Mouse (Mus musculus) cerebellum, adult 2 months (tissue): ENCODE results near the gene Dpep3. TPM values are rescaled to one million over a fixed set of nuclear protein-coding genes. Genes with fewer than 3 reads are reported as not detected.
A peak's percentile ranks its signal among the peaks of the same experiment; 100 is the strongest.

Experiments
- DNase-seq, 2 experiments: peaks; one replicate each; pipeline ENCODE4 v3.0.0; 2021
- H3K27ac ChIP-seq: fragments of 200-500 bp; 2 replicates; pipeline ENCODE4 v1.5.1; 2012; ENCODE audit warnings: low read length, control low read depth, inconsistent platforms; ENCODE audit not compliant: insufficient read depth
- H3K27me3 ChIP-seq: fragments of 200-500 bp; 2 replicates; pipeline ENCODE4 v1.6.1; 2012; ENCODE audit warnings: inconsistent platforms, mild to moderate bottlenecking, low read length, moderate library complexity; ENCODE audit not compliant: control insufficient read depth, insufficient read depth
- H3K4me1 ChIP-seq: fragments of 200-500 bp; 2 replicates; pipeline ENCODE4 v1.6.1; 2011; ENCODE audit warnings: low read length; ENCODE audit not compliant: control insufficient read depth, insufficient read depth
- H3K4me3 ChIP-seq: fragments of 200-500 bp; replicated peaks from 2 replicates; pipeline ENCODE3; 2011; ENCODE audit warnings: mild to moderate bottlenecking, low read depth, low read length, control low read depth; ENCODE audit not compliant: insufficient read depth
- CTCF ChIP-seq: fragments of 200-500 bp; IDR thresholded peaks from 2 replicates; pipeline ENCODE4 v1.5.1; 2011; ENCODE audit warnings: low read depth, mild to moderate bottlenecking, control low read depth, low read length, moderate library complexity, borderline replicate concordance; ENCODE audit not compliant: insufficient read depth
- POLR2A ChIP-seq: fragments of 200-500 bp; IDR thresholded peaks from 2 replicates; pipeline ENCODE4 v1.6.1; 2011; ENCODE audit warnings: low read length, control low read depth, borderline replicate concordance; ENCODE audit not compliant: insufficient read depth
- WGBS: fragments of 180-500 bp; shearing (Covaris S2); methylation state at CpG from one replicate; pipeline ENCODE4 v1.1.7; 2018; 5-methylcytosine and 5-hydroxymethylcytosine counted together
- polyA plus RNA-seq: library from polyadenylated mRNA; depleted of rRNA; stranded (reverse); fragments of >200 nt; gene quantifications from 2 replicates; pipeline ENCODE4 v1.2.3, GENCODE M21; 2012

Gene Dpep3
- polyA plus RNA-seq, 1 experiment: not detected

DNA sequence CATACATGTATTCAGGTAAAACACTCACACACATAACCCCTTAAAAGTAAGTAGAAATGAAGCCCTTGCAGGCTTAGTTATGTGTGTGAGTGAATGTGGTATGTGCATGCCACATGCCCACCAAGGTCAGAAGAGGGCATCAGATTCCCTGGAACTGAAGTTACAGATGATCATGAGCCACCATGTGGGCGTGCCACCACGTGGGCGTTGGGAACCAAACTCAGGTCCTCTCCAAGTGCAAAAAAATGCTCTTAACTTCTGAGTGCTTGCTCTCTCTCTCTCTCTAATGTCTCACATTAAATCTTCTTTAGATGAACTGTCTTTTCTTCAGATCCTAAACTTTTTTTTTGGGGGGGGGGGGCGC, 40.9 kb downstream of the Dpep3 start, which contains the start of gene Psmb10:
Psmb10 (minus strand) TSS at position 139 of the 364 bp plus-strand sequence.
- H3K4me1 ChIP-seq: peaks cover 2% of the 10 kb centered on the region; the same call in 1 of the 2 replicates
- H3K27me3 ChIP-seq: no peaks in the 10 kb centered on the region
- TF ChIP-seq CTCF (peak; percentile 6; the same call in 1 of the 2 replicates), POLR2A (no peak)
- 10% methylated on average over 4 of the region's 4 CpGs for WGBS
- peak within 1 kb of the TSS; percentile 72 for H3K27ac ChIP-seq
- no peak for DNase-seq
- peak within 1 kb of the TSS; percentile 97 for H3K4me3 ChIP-seq

DNA sequence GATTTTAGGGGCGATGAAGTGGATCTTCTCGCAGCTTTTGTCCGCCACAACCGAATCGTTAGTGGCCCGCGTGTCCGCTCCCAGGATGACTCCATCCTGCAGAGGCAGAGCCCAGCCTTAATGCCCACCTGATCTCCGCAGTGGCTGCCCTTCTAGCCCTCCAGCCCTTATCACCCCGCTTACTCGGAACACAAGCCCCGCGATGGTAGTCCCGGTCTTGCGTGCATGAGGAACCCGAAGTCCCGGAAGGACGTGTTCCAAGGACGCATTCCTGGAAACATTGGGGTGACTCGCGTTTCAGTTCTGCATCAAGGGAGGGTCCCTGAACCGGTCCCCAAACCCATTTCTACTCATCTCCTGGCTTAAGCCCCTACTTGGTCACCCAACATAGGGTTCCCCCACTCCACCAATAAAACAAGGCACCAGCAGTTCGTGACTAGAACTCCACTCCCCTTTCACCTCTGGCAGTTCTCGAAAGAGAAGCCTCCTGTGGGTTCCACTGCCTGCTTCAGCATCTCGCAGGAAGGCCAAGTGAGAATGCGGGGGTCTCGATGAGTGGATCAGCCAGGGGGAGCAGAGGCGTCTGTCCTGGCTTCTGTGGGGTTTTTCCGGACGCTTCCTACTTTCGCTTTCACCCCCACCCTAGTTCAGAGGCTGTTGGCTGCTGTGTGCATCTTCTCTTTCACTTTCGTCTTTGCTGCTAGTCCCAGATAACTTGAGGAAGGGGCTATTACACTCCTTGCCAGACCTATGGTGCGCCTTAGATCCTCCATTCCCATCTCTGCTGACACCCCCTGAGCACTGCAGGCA, 41.5 kb downstream of the Dpep3 start:
- Histone ChIP-seq H3K4me1 (peaks cover 2% of the 10 kb centered on the region; the same call in 1 of the 2 replicates), H3K27me3 (no peaks in the 10 kb centered on the region), H3K27ac (peak overlapping the region; percentile 72), H3K4me3 (peak overlapping the region; percentile 97)
- DNase-seq: peak; percentile 45 to 67
- WGBS: under 1% methylated on average over 33 of the region's 33 CpGs
- TF ChIP-seq CTCF: no peak
- TF ChIP-seq POLR2A: no peak

DNA sequence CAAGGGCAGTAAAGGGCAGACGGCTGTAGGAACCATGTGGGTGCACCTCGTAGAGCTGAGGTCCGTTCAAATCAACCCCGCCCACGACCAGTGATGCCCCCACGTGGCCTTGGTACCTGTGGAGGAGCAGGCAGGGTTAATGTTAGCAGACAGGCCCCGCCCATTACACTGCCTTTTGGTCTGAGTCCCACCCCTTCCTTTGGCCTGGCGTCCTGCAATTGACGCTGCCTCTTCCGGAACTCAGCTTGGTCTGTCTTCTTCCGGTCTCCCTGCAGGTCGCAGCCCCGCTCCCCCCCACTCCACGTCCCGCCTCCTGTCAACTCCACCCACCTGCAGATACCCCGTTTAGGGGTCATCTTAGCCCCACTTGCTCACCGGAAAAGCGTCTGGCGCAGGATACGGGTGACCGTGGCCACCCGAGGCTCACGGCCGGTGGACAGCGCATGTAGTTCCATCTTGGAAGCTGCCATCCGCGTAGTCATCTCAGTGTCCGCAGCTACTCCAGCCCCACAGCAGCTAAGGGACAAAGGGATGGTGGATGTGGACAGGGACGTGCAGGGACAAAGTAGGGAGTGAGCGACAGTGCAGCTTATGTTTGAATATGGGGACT, 42.3 kb downstream of the Dpep3 start:
- DNase-seq: peak; percentile 89 to 93
- Histone ChIP-seq H3K27me3 (no peaks in the 10 kb centered on the region), H3K27ac (peak overlapping the region; percentile 72), H3K4me1 (peaks cover 2% of the 10 kb centered on the region; the same call in 1 of the 2 replicates), H3K4me3 (peak overlapping the region; percentile 97)
- TF ChIP-seq CTCF: no peak
- peak; percentile 80; the same call in 1 of the 2 replicates for TF ChIP-seq POLR2A
- under 1% methylated on average over 30 of the region's 30 CpGs for WGBS

DNA sequence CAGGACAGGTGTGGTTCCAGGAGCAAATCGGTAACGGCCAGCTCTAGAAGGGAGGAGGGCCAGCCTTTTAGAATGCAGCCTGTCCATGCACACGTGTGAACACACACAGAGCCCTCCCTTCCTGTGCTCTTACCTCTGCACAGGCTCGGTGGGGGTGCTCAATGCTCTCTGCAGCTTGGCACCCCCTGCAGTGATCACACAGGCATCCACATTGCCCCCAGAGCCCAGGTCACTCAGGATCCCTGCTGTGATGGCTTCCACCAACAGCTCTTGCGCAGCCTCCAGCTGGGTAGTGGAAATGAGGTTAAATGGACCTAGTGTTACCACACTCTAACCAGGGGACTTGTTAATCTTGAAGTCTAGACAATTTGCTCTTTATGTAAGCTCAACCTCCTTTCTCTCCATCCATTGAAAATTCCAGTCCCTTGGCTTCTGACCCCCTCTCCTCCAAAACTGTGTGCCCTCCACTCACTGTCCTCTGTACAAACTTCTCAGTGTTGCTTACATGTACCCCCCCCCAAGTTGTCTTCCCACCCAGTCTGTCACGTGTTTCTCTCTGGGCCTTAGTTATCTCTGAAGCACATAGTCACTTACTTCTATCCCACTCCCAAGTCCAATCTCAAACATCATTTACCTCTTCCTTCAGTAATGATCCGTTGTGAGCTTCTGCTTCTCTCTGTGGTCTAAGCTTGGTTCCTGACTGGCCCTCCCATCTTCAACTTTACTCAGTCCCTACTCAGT, 43.2 kb downstream of the Dpep3 start:
- H3K4me1 ChIP-seq: peaks cover 2% of the 10 kb centered on the region; the same call in 1 of the 2 replicates
- no peak for DNase-seq
- TF ChIP-seq CTCF (no peak), POLR2A (no peak)
- no peaks in the 10 kb centered on the region for H3K27me3 ChIP-seq
- H3K27ac ChIP-seq: no peak overlapping the region
- H3K4me3 ChIP-seq: peak overlapping the region; percentile 97
- 26% methylated on average over 7 of the region's 7 CpGs for WGBS

DNA sequence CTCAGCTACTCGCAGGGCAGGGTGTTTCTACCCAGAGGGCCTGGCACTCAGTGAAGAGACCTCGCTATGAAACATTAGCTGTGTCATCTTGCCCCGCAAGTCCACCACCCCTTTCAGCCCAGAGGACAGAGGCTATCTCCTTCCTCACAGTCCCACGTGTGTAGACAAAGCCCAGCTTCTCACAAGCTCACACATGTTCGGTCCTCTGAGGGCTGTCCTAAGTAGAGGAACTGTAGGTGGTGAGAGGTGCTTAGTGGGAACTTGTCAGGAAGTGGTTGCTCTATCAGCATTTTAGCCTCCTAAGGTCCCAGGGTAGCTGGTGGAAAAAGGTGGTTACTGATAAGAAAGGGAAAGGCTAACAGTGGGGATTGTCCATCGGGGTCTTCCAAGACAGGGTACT, 44.1 kb downstream of the Dpep3 start:
- TF ChIP-seq CTCF (no peak), POLR2A (no peak)
- DNase-seq: no peak
- WGBS: 76% methylated on average over 6 of the region's 6 CpGs

DNA sequence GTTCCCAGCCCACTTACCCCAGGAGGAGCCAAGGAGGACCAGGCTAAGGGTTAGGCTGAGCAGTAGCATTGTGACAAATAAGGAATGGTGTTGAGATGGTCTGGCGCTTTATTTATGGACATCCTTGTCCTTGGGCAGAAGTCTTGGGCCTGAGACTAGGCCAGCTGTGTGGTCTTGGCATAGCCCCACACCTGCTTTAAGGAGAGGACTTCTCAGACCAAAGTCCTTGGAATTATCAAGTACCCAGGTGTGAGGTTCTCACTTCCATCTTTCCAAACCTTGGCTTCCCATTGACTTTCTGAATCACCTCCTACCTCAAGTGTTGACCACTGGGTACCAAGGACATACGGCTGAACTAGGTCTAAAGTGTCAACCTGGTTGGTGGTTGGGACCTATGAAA, 45.5 kb downstream of the Dpep3 start, which contains the start of gene Ctrl:
Ctrl (minus strand) TSS at position 101 of the 400 bp plus-strand sequence.
- TF ChIP-seq POLR2A (no peak), CTCF (no peak)
- no peaks in the 10 kb centered on the region for H3K27me3 ChIP-seq
- H3K27ac ChIP-seq: no peak within 1 kb of the TSS
- WGBS: 94% methylated on average over 2 of the region's 2 CpGs
- no peak within 1 kb of the TSS for H3K4me3 ChIP-seq
- DNase-seq: no peak
- H3K4me1 ChIP-seq: peaks cover 5% of the 10 kb centered on the region

More for the DNA sequence above, 44.1 kb downstream of the Dpep3 start:
- no peak overlapping the region for H3K4me3 ChIP-seq
- H3K4me1 ChIP-seq: peaks cover 5% of the 10 kb centered on the region
- no peaks in the 10 kb centered on the region for H3K27me3 ChIP-seq
- H3K27ac ChIP-seq: no peak overlapping the region

DNA sequence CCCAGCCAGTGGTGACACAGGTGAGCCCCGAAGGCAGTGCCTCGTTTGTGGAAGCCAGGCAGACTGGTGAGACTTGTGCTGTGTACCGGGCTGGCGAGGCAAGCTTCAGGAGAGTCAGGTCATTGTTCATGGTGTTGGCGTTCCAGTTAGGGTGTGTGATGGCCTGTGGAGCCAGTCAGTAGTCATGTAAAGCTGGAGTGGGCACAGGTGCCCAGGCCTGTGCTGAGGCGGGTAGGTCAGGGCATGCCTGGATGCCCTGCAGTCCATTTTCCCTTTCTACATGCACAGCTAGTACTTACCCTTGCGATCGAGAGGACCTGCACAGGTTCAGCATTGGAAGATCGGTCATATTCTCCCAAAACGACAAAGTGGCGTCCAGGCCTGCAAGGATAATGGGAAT, 46.7 kb downstream of the Dpep3 start:
- no peaks in the 10 kb centered on the region for H3K27me3 ChIP-seq
- H3K4me1 ChIP-seq: peaks cover 3% of the 10 kb centered on the region
- no peak for TF ChIP-seq POLR2A
- TF ChIP-seq CTCF: peak; percentile 5; the same call in 1 of the 2 replicates
- 87% methylated on average over 11 of the region's 11 CpGs for WGBS
- no peak overlapping the region for H3K4me3 ChIP-seq
- H3K27ac ChIP-seq: no peak overlapping the region
- no peak for DNase-seq
